Mouse (Mus musculus) embryonic facial prominence, embryonic 11.5 days (tissue): ENCODE measurements at regions not wholly inside any gene's neighbourhood (a gene's known extent, or its start where the extent isn't known, plus 50 kb on each side); places are given as distances from the start of the nearest gene placed in this dataset.

Experiments
- ATAC-seq: fragments of 200-750 bp; cut with Nextera tagmentation; replicated peaks from 2 replicates; pipeline ENCODE4 v1.8.0; 2017; ENCODE audit warnings: low read depth; ENCODE audit not compliant: insufficient number of reproducible peaks, low FRiP score, low TSS enrichment
- DNase-seq: peaks from one replicate; pipeline ENCODE4 v3.0.0-alpha.2; 2015; ENCODE audit warnings: low spot score
- H3K27ac ChIP-seq: fragments of 300-500 bp; sonication (generic); replicated peaks from 2 replicates; pipeline ENCODE4 v1.5.1; 2014; ENCODE audit warnings: mild to moderate bottlenecking, low read depth, low read length, control low read depth
- H3K27me3 ChIP-seq: fragments of 300-500 bp; sonication (generic); 2 replicates; pipeline ENCODE4 v1.6.1; 2014; ENCODE audit warnings: mild to moderate bottlenecking, low read length, moderate library complexity, mixed read lengths; ENCODE audit not compliant: control insufficient read depth, insufficient read depth
- H3K36me3 ChIP-seq: fragments of 300-500 bp; sonication (generic); replicated peaks from 2 replicates; pipeline ENCODE4 v1.6.1; 2014; ENCODE audit warnings: low read depth, mild to moderate bottlenecking, low read length, moderate library complexity, mixed read lengths; ENCODE audit not compliant: control insufficient read depth, insufficient read depth
- H3K4me1 ChIP-seq: fragments of 300-500 bp; sonication (generic); 2 replicates; pipeline ENCODE4 v1.6.1; 2014; ENCODE audit warnings: low read length, mixed read lengths; ENCODE audit not compliant: control insufficient read depth, insufficient read depth
- H3K4me2 ChIP-seq: fragments of 300-500 bp; sonication (generic); 2 replicates; pipeline ENCODE4 v1.6.1; 2014; ENCODE audit warnings: low read depth, mild to moderate bottlenecking, control low read depth, low read length, moderate library complexity
- H3K4me3 ChIP-seq: fragments of 300-500 bp; sonication (generic); 2 replicates; pipeline ENCODE4 v1.5.1; 2014; ENCODE audit warnings: low read depth, low read length, control low read depth
- H3K9ac ChIP-seq: fragments of 300-500 bp; sonication (generic); replicated peaks from 2 replicates; pipeline ENCODE4 v1.6.1; 2014; ENCODE audit warnings: mild to moderate bottlenecking, control low read depth, low read length
- H3K9me3 ChIP-seq: fragments of 300-500 bp; sonication (generic); replicated peaks from 2 replicates; pipeline ENCODE4 v1.6.1; 2016; ENCODE audit warnings: mild to moderate bottlenecking, low read length, inconsistent platforms, mixed read lengths; ENCODE audit not compliant: control insufficient read depth
- WGBS: fragments of 180-500 bp; shearing (Covaris S2); extraction: QIAGEN DNeasy Blood & Tissue Kit; methylation state at CpG from one replicate; pipeline ENCODE4 v1.1.7; 2014; 5-methylcytosine and 5-hydroxymethylcytosine counted together

DNA sequence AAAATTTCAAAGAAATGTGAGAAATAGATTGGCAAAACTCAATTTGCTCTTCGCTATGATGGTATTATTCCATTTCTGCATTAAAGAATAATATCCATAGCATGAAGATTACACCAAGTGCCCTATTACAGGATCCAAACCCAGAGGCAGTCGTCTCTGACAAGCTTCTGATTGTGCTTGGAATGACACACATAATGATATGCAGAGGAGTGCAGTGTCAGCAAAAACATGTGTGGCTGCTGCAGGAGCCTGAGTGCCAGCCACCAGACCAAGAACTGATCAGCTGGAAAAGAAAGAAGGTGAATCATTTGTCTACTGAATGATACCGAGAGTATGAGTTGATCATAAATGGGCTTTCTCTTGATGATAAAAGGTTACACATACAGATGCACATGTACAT lies 137.3 kb downstream of the Il15 start:
- Histone ChIP-seq H3K36me3 (no peaks in the 10 kb centered on the region), H3K4me1 (no peaks in the 10 kb centered on the region), H3K9me3 (no peaks in the 10 kb centered on the region), H3K9ac (no peak overlapping the region), H3K27ac (no peak overlapping the region), H3K4me2 (no peak overlapping the region), H3K4me3 (no peak overlapping the region), H3K27me3 (no peaks in the 10 kb centered on the region)
- WGBS, result 76% methylated on average over 3 of the region's 3 CpGs
- no peak for ATAC-seq
- no peak for DNase-seq

GRCm38 (mm10) chr8:82262196-82262595 lies 140.8 kb downstream of the Il15 start:
- no peak for ATAC-seq
- no peak overlapping the region for H3K27ac ChIP-seq
- H3K9ac ChIP-seq, result no peak overlapping the region
- H3K4me3 ChIP-seq, result no peak overlapping the region
- no peaks in the 10 kb centered on the region for H3K9me3 ChIP-seq
- 67% methylated on average over 4 of the region's 4 CpGs for WGBS
- peak; percentile 2 for DNase-seq
- no peaks in the 10 kb centered on the region for H3K36me3 ChIP-seq
- no peaks in the 10 kb centered on the region for H3K4me1 ChIP-seq
- H3K4me2 ChIP-seq, result no peak overlapping the region
- H3K27me3 ChIP-seq, result no peaks in the 10 kb centered on the region

- Histone ChIP-seq H3K27me3 (no peaks in the 10 kb centered on the region), H3K4me1 (no peaks in the 10 kb centered on the region), H3K27ac (no peak overlapping the region), H3K4me3 (no peak overlapping the region), H3K9me3 (no peaks in the 10 kb centered on the region), H3K36me3 (no peaks in the 10 kb centered on the region), H3K4me2 (no peak overlapping the region), H3K9ac (no peak overlapping the region)
- DNase-seq (no peak), ATAC-seq (no peak)
- 85% methylated on average over 1 of the region's 1 CpGs for WGBS
These were observed 142.4 kb downstream of the Il15 start for GRCm38 (mm10) chr8:82260613-82261012.

DNA sequence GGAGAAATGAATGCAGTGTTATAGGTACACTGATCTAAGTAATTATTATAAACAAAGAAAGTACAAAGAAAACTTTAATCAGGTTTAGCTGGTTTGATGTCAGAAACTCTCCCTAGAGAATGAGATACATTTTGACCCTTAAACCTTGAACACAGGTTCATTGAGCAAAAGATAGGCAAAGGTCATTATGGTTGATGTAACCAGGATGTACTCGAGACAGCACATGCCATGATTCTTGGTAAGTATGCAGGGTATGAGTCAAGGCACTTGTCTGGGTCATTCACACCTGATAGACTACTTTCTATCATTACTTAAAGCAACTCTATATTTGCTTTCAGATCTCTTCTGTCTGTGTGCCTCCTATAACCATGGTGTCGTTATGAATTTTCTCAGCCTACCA lies 147.2 kb downstream of the Il15 start:
- 78% methylated on average over 2 of the region's 2 CpGs for WGBS

GRCm38 (mm10) chr8:82252406-82252805 lies 150.6 kb downstream of the Il15 start:
- ATAC-seq, result 0 out of 2 replicates have a peak, but pooled peaks have one; percentile 52
- H3K4me3 ChIP-seq, result no peak overlapping the region
- H3K9ac ChIP-seq, result no peak overlapping the region
- no peak overlapping the region for H3K4me2 ChIP-seq
- no peak for DNase-seq
- H3K9me3 ChIP-seq, result no peaks in the 10 kb centered on the region
- H3K36me3 ChIP-seq, result no peaks in the 10 kb centered on the region
- H3K27ac ChIP-seq, result no peak overlapping the region
- no peaks in the 10 kb centered on the region for H3K27me3 ChIP-seq
- H3K4me1 ChIP-seq, result no peaks in the 10 kb centered on the region

More for the DNA sequence above, 147.2 kb downstream of the Il15 start:
- H3K27me3 ChIP-seq, result no peaks in the 10 kb centered on the region
- no peaks in the 10 kb centered on the region for H3K9me3 ChIP-seq
- no peak overlapping the region for H3K4me3 ChIP-seq
- no peak for ATAC-seq
- H3K9ac ChIP-seq, result no peak overlapping the region
- H3K36me3 ChIP-seq, result no peaks in the 10 kb centered on the region
- H3K4me2 ChIP-seq, result no peak overlapping the region
- H3K4me1 ChIP-seq, result no peaks in the 10 kb centered on the region
- H3K27ac ChIP-seq, result no peak overlapping the region
- no peak for DNase-seq

DNA sequence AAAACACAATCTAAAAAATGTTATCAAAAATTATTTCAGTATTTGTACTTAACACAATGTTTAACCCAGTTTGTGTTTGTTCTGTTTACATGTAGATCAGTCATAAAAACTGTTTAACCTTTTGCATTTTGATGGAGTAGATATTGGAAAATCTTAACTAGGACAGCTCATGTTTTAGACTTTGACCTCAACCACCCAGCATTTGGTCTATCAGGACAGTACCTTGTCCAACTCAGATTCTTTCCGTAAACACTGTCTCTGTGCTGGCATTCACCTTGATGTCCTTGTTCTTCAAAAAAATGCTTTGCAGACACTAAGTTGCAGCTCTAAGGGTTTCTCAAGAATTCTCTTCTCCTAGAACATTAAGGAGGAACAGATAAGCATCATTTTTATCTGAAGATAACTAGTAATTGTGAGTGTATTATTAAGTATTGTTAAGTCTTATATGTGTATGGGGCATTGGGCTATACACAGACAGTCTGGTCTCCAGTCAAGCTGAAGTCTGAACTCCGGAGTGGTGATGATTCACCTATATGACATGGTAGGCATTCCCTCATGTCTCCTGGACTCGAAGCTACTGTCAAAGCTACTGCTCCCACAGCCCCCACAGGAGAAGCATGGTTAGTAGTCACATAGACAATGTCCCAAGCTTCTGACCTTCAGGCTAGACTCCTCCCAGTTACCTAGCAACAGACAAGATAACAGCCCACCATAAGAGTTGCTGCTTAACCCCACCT lies 153.0 kb downstream of the Il15 start:
- no peak overlapping the region for H3K4me2 ChIP-seq
- no peak overlapping the region for H3K9ac ChIP-seq
- WGBS, result 86% methylated on average over 3 of the region's 3 CpGs
- H3K4me1 ChIP-seq, result no peaks in the 10 kb centered on the region
- H3K9me3 ChIP-seq, result no peaks in the 10 kb centered on the region
- no peaks in the 10 kb centered on the region for H3K36me3 ChIP-seq
- no peaks in the 10 kb centered on the region for H3K27me3 ChIP-seq
- ATAC-seq (no peak), DNase-seq (no peak)
- no peak overlapping the region for H3K27ac ChIP-seq
- H3K4me3 ChIP-seq, result no peak overlapping the region

DNA sequence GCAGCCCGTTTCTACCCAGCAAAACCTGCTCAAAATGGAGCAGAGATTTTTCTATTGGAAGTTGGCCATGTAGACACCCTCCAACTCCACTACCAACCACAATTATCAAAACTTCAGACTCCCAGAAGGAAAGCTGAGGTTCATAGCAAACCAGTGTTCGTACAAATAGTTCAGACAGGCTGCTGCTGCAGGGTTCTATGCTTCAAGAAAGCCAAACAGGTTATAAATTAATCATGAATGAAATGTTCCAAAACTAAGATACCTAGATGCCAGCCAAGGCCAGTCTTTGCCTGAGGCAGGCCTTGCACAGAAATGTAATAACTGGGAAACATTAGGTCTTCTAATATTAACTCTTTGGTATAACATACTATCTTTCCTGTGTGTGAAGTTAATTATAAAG lies 158.9 kb downstream of the Il15 start:
- ATAC-seq, result no peak
- H3K9me3 ChIP-seq, result no peaks in the 10 kb centered on the region
- H3K4me3 ChIP-seq, result no peak overlapping the region
- H3K4me2 ChIP-seq, result no peak overlapping the region
- DNase-seq, result no peak
- WGBS, result 79% methylated on average over 2 of the region's 2 CpGs
- no peak overlapping the region for H3K9ac ChIP-seq
- no peaks in the 10 kb centered on the region for H3K36me3 ChIP-seq
- H3K27me3 ChIP-seq, result no peaks in the 10 kb centered on the region
- no peak overlapping the region for H3K27ac ChIP-seq
- H3K4me1 ChIP-seq, result no peaks in the 10 kb centered on the region

- no peaks in the 10 kb centered on the region for H3K4me1 ChIP-seq
- no peaks in the 10 kb centered on the region for H3K27me3 ChIP-seq
- 72% methylated on average over 2 of the region's 2 CpGs for WGBS
- H3K9ac ChIP-seq, result no peak overlapping the region
- no peak for DNase-seq
- no peak overlapping the region for H3K27ac ChIP-seq
- H3K36me3 ChIP-seq, result no peaks in the 10 kb centered on the region
- H3K4me3 ChIP-seq, result no peak overlapping the region
- no peak overlapping the region for H3K4me2 ChIP-seq
- H3K9me3 ChIP-seq, result no peaks in the 10 kb centered on the region
- ATAC-seq, result no peak
These were observed 173.1 kb downstream of the Il15 start for GRCm38 (mm10) chr8:82229883-82230282.
